Mouse (Mus musculus) thymus, adult 2 months (tissue): ENCODE results near the gene F930015N05Rik. TPM values are rescaled to one million over a fixed set of nuclear protein-coding genes. Genes with fewer than 3 reads are reported as not detected.
A peak's percentile ranks its signal among the peaks of the same experiment; 100 is the strongest.

Experiments used
- DNase-seq: peaks from one replicate; pipeline ENCODE4 v3.0.0; 2021
- H3K27ac ChIP-seq: fragments of 200-500 bp; 2 replicates; pipeline ENCODE4 v1.5.1; 2012; ENCODE audit warnings: low read length, control low read depth; ENCODE audit not compliant: control insufficient read depth, insufficient read depth
- H3K27me3 ChIP-seq: fragments of 200-500 bp; 2 replicates; pipeline ENCODE4 v1.6.1; 2012; ENCODE audit warnings: mild to moderate bottlenecking, low read length, moderate library complexity, mixed read lengths; ENCODE audit not compliant: control insufficient read depth, insufficient read depth
- H3K36me3 ChIP-seq: fragments of 200-500 bp; 2 replicates; pipeline ENCODE4 v1.6.1; 2012; ENCODE audit warnings: mild to moderate bottlenecking, low read length, moderate library complexity; ENCODE audit not compliant: control insufficient read depth, insufficient read depth
- H3K4me1 ChIP-seq: fragments of 200-500 bp; replicated peaks from 2 replicates; pipeline ENCODE4 v1.6.1; 2012; ENCODE audit warnings: low read length; ENCODE audit not compliant: control insufficient read depth, insufficient read depth
- H3K4me3 ChIP-seq: fragments of 200-500 bp; 2 replicates; pipeline ENCODE4 v1.5.1; 2012; ENCODE audit warnings: mild to moderate bottlenecking, low read length, control low read depth, moderate library complexity; ENCODE audit not compliant: control insufficient read depth, insufficient read depth
- CTCF ChIP-seq: fragments of 200-500 bp; IDR thresholded peaks from 2 replicates; pipeline ENCODE4 v1.5.1; 2012; ENCODE audit warnings: mild to moderate bottlenecking, control low read depth, low read length, moderate library complexity, borderline replicate concordance; ENCODE audit not compliant: control insufficient read depth, poor library complexity, insufficient read depth; ENCODE audit errors: extremely low read depth
- POLR2A ChIP-seq: fragments of 200-500 bp; IDR thresholded peaks from 2 replicates; pipeline ENCODE4 v1.6.1; 2012; ENCODE audit warnings: mild to moderate bottlenecking, low read length, control low read depth, moderate library complexity; ENCODE audit not compliant: control insufficient read depth, poor library complexity, insufficient read depth; ENCODE audit errors: extremely low read depth
- WGBS: fragments of 180-500 bp; shearing (Covaris S2); methylation state at CpG from one replicate; pipeline ENCODE4 v1.1.7; 2018; 5-methylcytosine and 5-hydroxymethylcytosine counted together
- polyA plus RNA-seq: library from polyadenylated mRNA; depleted of rRNA; stranded (reverse); fragments of >200 nt; gene quantifications from 2 replicates; pipeline ENCODE4 v1.2.3, GENCODE M21; 2012; rRNA removed

The F930015N05Rik gene
- polyA plus RNA-seq = 0.22 and 0.36 TPM in 2 replicates

DNA sequence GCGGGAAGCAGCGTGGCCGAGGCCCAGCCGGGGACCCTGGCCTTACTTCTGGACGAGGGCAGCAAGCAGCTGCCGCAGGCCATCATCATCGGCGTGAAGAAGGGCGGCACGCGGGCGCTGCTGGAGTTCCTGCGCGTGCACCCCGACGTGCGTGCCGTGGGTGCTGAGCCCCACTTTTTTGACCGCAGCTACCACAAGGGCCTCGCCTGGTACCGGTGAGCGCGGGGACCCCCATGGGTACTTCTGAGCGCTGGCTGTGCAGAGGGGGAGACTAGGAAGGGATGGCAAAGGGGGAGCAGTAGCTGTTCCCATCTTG is at the start of gene F930015N05Rik:
Gene F930015N05Rik, minus strand, starts transcription at position 242 of the 316 bp plus-strand sequence.
- 3% methylated on average over 24 of the region's 24 CpGs for WGBS
- Histone ChIP-seq H3K4me1 (no peaks in the 10 kb centered on the region), H3K36me3 (no peaks in the 10 kb centered on the region), H3K27ac (no peak within 1 kb of the TSS), H3K27me3 (peaks cover 4% of the 10 kb centered on the region; the same call in 1 of the 2 replicates), H3K4me3 (peak within 1 kb of the TSS; percentile 12)
- no peak for DNase-seq
- TF ChIP-seq POLR2A = no peak
- TF ChIP-seq CTCF = no peak

- no peak for DNase-seq
- Histone ChIP-seq H3K4me3 (no peak overlapping the region), H3K27ac (no peak overlapping the region), H3K4me1 (no peaks in the 10 kb centered on the region), H3K36me3 (no peaks in the 10 kb centered on the region), H3K27me3 (no peaks in the 10 kb centered on the region)
- WGBS = 78% methylated on average over 3 of the region's 3 CpGs
- TF ChIP-seq CTCF (no peak), POLR2A (no peak)
These were observed 45.0 kb upstream of the F930015N05Rik start for GRCm38 (mm10) chr11:64481445-64481844.

GRCm38 (mm10) chr11:64473679-64474078 is 37.2 kb upstream of the F930015N05Rik start:
- DNase-seq = no peak
- Histone ChIP-seq H3K4me3 (no peak overlapping the region), H3K36me3 (no peaks in the 10 kb centered on the region), H3K4me1 (no peaks in the 10 kb centered on the region), H3K27ac (no peak overlapping the region), H3K27me3 (no peaks in the 10 kb centered on the region)
- WGBS = 77% methylated on average over 3 of the region's 3 CpGs
- no peak for TF ChIP-seq POLR2A
- TF ChIP-seq CTCF = no peak

DNA sequence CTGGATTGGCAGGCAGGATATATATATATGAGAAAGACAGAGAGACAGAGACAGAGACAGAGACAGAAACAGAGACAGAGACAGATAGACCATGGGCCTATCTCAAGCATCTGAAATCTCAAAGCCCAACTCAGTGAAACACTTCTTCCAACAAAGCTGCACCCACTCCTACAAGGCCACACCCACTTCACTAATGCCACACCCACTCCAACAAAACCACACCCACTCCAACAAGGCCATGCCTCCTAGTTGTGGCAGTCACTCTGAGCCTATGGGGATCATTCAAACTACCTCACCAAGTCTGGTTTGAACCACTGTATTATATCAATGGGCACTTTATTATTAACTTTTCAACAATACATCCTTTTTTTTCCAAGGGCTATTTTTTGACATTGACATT is 34.2 kb upstream of the F930015N05Rik start:
- no peaks in the 10 kb centered on the region for H3K4me1 ChIP-seq
- TF ChIP-seq CTCF (no peak), POLR2A (no peak)
- H3K27me3 ChIP-seq = no peaks in the 10 kb centered on the region
- H3K27ac ChIP-seq = no peak overlapping the region
- no peaks in the 10 kb centered on the region for H3K36me3 ChIP-seq
- DNase-seq = no peak
- no peak overlapping the region for H3K4me3 ChIP-seq

- WGBS = 82% methylated on average over 4 of the region's 4 CpGs
- Histone ChIP-seq H3K27me3 (no peaks in the 10 kb centered on the region), H3K4me3 (no peak overlapping the region), H3K4me1 (no peaks in the 10 kb centered on the region), H3K27ac (no peak overlapping the region), H3K36me3 (no peaks in the 10 kb centered on the region)
- DNase-seq = no peak
- TF ChIP-seq POLR2A = no peak
- no peak for TF ChIP-seq CTCF
These were observed 32.3 kb upstream of the F930015N05Rik start for GRCm38 (mm10) chr11:64468737-64469136.

DNA sequence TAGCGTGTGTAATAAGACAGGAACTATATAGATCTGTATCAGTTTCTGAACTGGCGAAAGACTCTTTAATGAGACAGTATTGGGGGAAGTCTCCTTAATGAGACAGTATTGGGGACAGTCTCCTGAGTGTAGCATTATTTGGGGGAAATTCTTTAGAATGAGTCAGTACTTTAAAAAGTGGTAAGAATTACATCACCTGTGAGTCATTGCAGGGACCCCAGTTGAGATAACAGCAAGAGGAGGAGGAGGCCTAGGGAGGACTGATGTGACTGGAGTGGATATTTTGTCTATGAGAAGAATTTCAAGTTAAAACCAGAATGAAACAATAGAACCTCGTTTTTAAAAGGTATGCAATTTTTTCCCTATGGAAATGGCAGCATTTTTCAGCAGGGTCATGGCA is 25.3 kb upstream of the F930015N05Rik start:
- no peaks in the 10 kb centered on the region for H3K27me3 ChIP-seq
- no peaks in the 10 kb centered on the region for H3K36me3 ChIP-seq
- 74% methylated on average over 3 of the region's 3 CpGs for whole genome bisulfite sequencing
- DNase-seq = no peak
- H3K27ac ChIP-seq = no peak overlapping the region
- H3K4me1 ChIP-seq = no peaks in the 10 kb centered on the region
- H3K4me3 ChIP-seq = no peak overlapping the region
- TF ChIP-seq POLR2A (no peak), CTCF (no peak)

GRCm38 (mm10) chr11:64448586-64449315 is 12.3 kb upstream of the F930015N05Rik start:
- Histone ChIP-seq H3K4me3 (no peak overlapping the region), H3K27ac (no peak overlapping the region), H3K27me3 (no peaks in the 10 kb centered on the region), H3K36me3 (no peaks in the 10 kb centered on the region), H3K4me1 (no peaks in the 10 kb centered on the region)
- DNase-seq = no peak
- 92% methylated on average over 9 of the region's 9 CpGs for WGBS
- TF ChIP-seq POLR2A (no peak), CTCF (no peak)
